Mouse (Mus musculus) megakaryocyte, embryonic 14.5 days (primary cell): ENCODE measurements around the gene Wwp2.

Experiments used
- FLI1 ChIP-seq: IDR thresholded peaks from 2 replicates; pipeline ENCODE4 v1.6.1; 2012; ENCODE audit warnings: low read length, inconsistent platforms, mixed read lengths
- GATA1 ChIP-seq: IDR thresholded peaks from 3 replicates; pipeline ENCODE4 v1.6.1; 2012; ENCODE audit warnings: mixed read lengths, low read length, inconsistent platforms, borderline replicate concordance

DNA sequence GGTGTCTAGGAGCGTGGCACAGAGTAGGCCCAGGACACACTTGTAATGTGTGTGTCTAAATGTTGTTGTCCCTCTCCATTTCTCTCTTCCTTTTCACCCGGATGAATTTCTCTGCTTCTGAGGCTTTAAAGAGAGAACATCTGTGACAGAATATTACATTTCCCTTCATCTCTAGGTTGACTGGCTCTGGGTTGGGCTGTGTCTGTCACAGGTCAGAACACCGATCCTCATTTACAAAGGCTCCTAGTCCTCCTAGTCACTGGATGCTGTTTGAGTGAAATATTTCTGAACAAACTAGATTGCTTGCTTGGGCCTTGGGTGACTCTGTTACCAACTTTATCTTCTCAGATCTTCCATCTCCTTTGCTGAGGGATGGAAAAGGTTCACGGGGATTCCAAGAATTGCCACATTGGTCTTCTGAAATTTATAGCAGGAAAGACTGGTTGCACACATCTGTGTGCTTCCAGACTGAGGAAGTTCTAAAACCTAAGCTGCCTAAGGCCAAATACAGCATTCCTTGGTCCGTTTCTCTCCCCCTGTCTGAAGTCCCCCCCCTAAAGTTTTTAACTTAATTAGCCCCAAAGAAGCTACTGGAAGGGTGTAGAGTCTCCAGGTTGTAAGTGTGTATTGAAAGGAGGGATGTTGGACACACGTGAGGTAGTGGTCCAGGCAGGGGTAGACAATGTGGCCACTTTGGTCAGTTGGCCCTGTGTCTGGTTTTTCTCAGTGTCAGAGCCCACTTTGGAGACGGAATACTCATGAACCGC, 85.8 kb downstream of the Wwp2 start:
- TF ChIP-seq GATA1 = no peak
- TF ChIP-seq FLI1 = no peak
